Mouse (Mus musculus) kidney, embryonic 16.5 days (tissue): ENCODE results near the gene Ankrd22. TPM values are rescaled to one million over a fixed set of nuclear protein-coding genes. Genes with fewer than 3 reads are reported as not detected.

Experiments used
- ATAC-seq: fragments of 200-750 bp; cut with Nextera tagmentation; 2 replicates; pipeline ENCODE4 v1.8.0; 2017; ENCODE audit warnings: moderate TSS enrichment; ENCODE audit not compliant: low FRiP score, low TSS enrichment
- H3K27ac ChIP-seq: fragments of 300-500 bp; sonication (generic); 2 replicates; pipeline ENCODE4 v1.5.1; 2014; ENCODE audit warnings: low read length
- H3K27me3 ChIP-seq: fragments of 300-500 bp; sonication (generic); 2 replicates; pipeline ENCODE4 v1.6.1; 2014; ENCODE audit warnings: low read length, control low read depth, mixed read lengths; ENCODE audit not compliant: insufficient read depth
- H3K36me3 ChIP-seq: fragments of 300-500 bp; sonication (generic); 2 replicates; pipeline ENCODE4 v1.6.1; 2014; ENCODE audit warnings: low read length, control low read depth, mixed read lengths; ENCODE audit not compliant: insufficient read depth
- H3K4me1 ChIP-seq: fragments of 300-500 bp; sonication (generic); 2 replicates; pipeline ENCODE4 v1.6.1; 2014; ENCODE audit warnings: low read length, control low read depth, mixed read lengths; ENCODE audit not compliant: insufficient read depth
- H3K4me2 ChIP-seq: fragments of 300-500 bp; sonication (generic); replicated peaks from 2 replicates; pipeline ENCODE4 v1.6.1; 2014; ENCODE audit warnings: low read depth, low read length
- H3K4me3 ChIP-seq: fragments of 300-500 bp; sonication (generic); 2 replicates; pipeline ENCODE4 v1.5.1; 2014; ENCODE audit warnings: mild to moderate bottlenecking, low read length
- H3K9ac ChIP-seq: fragments of 300-500 bp; sonication (generic); replicated peaks from 2 replicates; pipeline ENCODE4 v1.6.1; 2014; ENCODE audit warnings: low read length
- H3K9me3 ChIP-seq: fragments of 300-500 bp; sonication (generic); 2 replicates; pipeline ENCODE4 v1.6.1; 2016; ENCODE audit warnings: low read length, control low read depth
- WGBS: fragments of 180-500 bp; shearing (Covaris S2); extraction: QIAGEN DNeasy Blood & Tissue Kit; methylation state at CpG from one replicate; pipeline ENCODE4 v1.1.7; 2014; 5-methylcytosine and 5-hydroxymethylcytosine counted together
- polyA plus RNA-seq: library from polyadenylated mRNA; unstranded; fragments of >200 nt; fragmentation: Nextera tagmentation; extraction: Ambion mirVana; gene quantifications from 2 replicates; pipeline ENCODE4 v1.2.1, GENCODE M21; 2015

The Ankrd22 gene
- polyA plus RNA-seq, 1 experiment from 2014 or later = 0.06 TPM

- Histone ChIP-seq H3K27me3 (no peaks in the 10 kb centered on the region), H3K9me3 (no peaks in the 10 kb centered on the region), H3K4me1 (peaks cover 5% of the 10 kb centered on the region; the same call in 1 of the 2 replicates), H3K9ac (no peak overlapping the region), H3K4me3 (no peak overlapping the region), H3K4me2 (no peak overlapping the region), H3K36me3 (no peaks in the 10 kb centered on the region), H3K27ac (no peak overlapping the region)
- ATAC-seq = no peak
- WGBS = 85% methylated on average over 2 of the region's 2 CpGs
Measured at GRCm38 (mm10) chr19:34202668-34203067, 36.8 kb upstream of the Ankrd22 start.

- WGBS = 66% methylated on average over 2 of the region's 2 CpGs
Measured at GRCm38 (mm10) chr19:34199488-34199887, 33.6 kb upstream of the Ankrd22 start.

GRCm38 (mm10) chr19:34198901-34199300 lies 33.0 kb upstream of the Ankrd22 start:
- ATAC-seq = no peak
- Histone ChIP-seq H3K27me3 (no peaks in the 10 kb centered on the region), H3K4me1 (peaks cover 5% of the 10 kb centered on the region; the same call in 1 of the 2 replicates), H3K9ac (no peak overlapping the region), H3K4me2 (no peak overlapping the region), H3K27ac (no peak overlapping the region), H3K36me3 (no peaks in the 10 kb centered on the region), H3K9me3 (no peaks in the 10 kb centered on the region), H3K4me3 (no peak overlapping the region)
- WGBS = 83% methylated on average over 4 of the region's 4 CpGs

More at GRCm38 (mm10) chr19:34199488-34199887, 33.6 kb upstream of the Ankrd22 start:
- no peak for ATAC-seq
- no peak overlapping the region for H3K4me2 ChIP-seq
- no peaks in the 10 kb centered on the region for H3K36me3 ChIP-seq
- no peak overlapping the region for H3K9ac ChIP-seq
- H3K9me3 ChIP-seq = no peaks in the 10 kb centered on the region
- no peak overlapping the region for H3K27ac ChIP-seq
- H3K4me3 ChIP-seq = no peak overlapping the region
- H3K27me3 ChIP-seq = no peaks in the 10 kb centered on the region
- H3K4me1 ChIP-seq = peaks cover 5% of the 10 kb centered on the region; the same call in 1 of the 2 replicates

- H3K36me3 ChIP-seq = no peaks in the 10 kb centered on the region
- H3K4me1 ChIP-seq = peaks cover 5% of the 10 kb centered on the region; the same call in 1 of the 2 replicates
- H3K9me3 ChIP-seq = no peaks in the 10 kb centered on the region
- peak; percentile 51; the same call in 1 of the 2 replicates for ATAC-seq
- no peak overlapping the region for H3K9ac ChIP-seq
- H3K4me2 ChIP-seq = no peak overlapping the region
- no peak overlapping the region for H3K27ac ChIP-seq
- 73% methylated on average over 1 of the region's 1 CpGs for WGBS
- H3K27me3 ChIP-seq = no peaks in the 10 kb centered on the region
- H3K4me3 ChIP-seq = no peak overlapping the region
Measured at GRCm38 (mm10) chr19:34198066-34198465, 32.2 kb upstream of the Ankrd22 start.

- ATAC-seq = no peak
- no peak overlapping the region for H3K4me3 ChIP-seq
- H3K36me3 ChIP-seq = no peaks in the 10 kb centered on the region
- 79% methylated on average over 2 of the region's 2 CpGs for WGBS
- H3K27me3 ChIP-seq = no peaks in the 10 kb centered on the region
- H3K9me3 ChIP-seq = no peaks in the 10 kb centered on the region
- H3K9ac ChIP-seq = no peak overlapping the region
- H3K27ac ChIP-seq = no peak overlapping the region
- no peak overlapping the region for H3K4me2 ChIP-seq
- peaks cover 8% of the 10 kb centered on the region for H3K4me1 ChIP-seq
Measured at GRCm38 (mm10) chr19:34195031-34195430, 29.2 kb upstream of the Ankrd22 start.

- Histone ChIP-seq H3K9ac (no peak overlapping the region), H3K36me3 (no peaks in the 10 kb centered on the region), H3K27ac (no peak overlapping the region), H3K9me3 (no peaks in the 10 kb centered on the region), H3K4me2 (no peak overlapping the region), H3K27me3 (no peaks in the 10 kb centered on the region), H3K4me1 (peaks cover 8% of the 10 kb centered on the region), H3K4me3 (no peak overlapping the region)
- WGBS = 98% methylated on average over 6 of the region's 6 CpGs
- no peak for ATAC-seq
Measured at GRCm38 (mm10) chr19:34194132-34194745, 28.4 kb upstream of the Ankrd22 start.

GRCm38 (mm10) chr19:34193683-34194082 lies 27.8 kb upstream of the Ankrd22 start:
- WGBS = 68% methylated on average over 9 of the region's 9 CpGs
- ATAC-seq = no peak
- no peaks in the 10 kb centered on the region for H3K27me3 ChIP-seq
- H3K4me2 ChIP-seq = peak overlapping the region; percentile 99
- peaks cover 8% of the 10 kb centered on the region for H3K4me1 ChIP-seq
- no peaks in the 10 kb centered on the region for H3K9me3 ChIP-seq
- no peak overlapping the region for H3K9ac ChIP-seq
- no peaks in the 10 kb centered on the region for H3K36me3 ChIP-seq
- peak overlapping the region; percentile 75 for H3K4me3 ChIP-seq
- H3K27ac ChIP-seq = no peak overlapping the region

GRCm38 (mm10) chr19:34193149-34193548 lies 27.3 kb upstream of the Ankrd22 start:
- ATAC-seq = peak; percentile 50; the same call in 1 of the 2 replicates
- H3K27me3 ChIP-seq = no peaks in the 10 kb centered on the region
- H3K4me3 ChIP-seq = peak overlapping the region; percentile 75
- no peaks in the 10 kb centered on the region for H3K9me3 ChIP-seq
- no peak overlapping the region for H3K27ac ChIP-seq
- no peaks in the 10 kb centered on the region for H3K36me3 ChIP-seq
- H3K9ac ChIP-seq = peak overlapping the region; percentile 76
- WGBS = 8% methylated on average over 9 of the region's 9 CpGs
- peaks cover 5% of the 10 kb centered on the region for H3K4me1 ChIP-seq
- peak overlapping the region; percentile 99 for H3K4me2 ChIP-seq

- Histone ChIP-seq H3K4me1 (peaks cover 3% of the 10 kb centered on the region; the same call in 1 of the 2 replicates), H3K4me3 (peak within 1 kb of the TSS; percentile 75), H3K9me3 (no peaks in the 10 kb centered on the region), H3K36me3 (no peaks in the 10 kb centered on the region), H3K9ac (peak within 1 kb of the TSS; percentile 76), H3K27ac (0 out of 2 replicates have a peak within 1 kb of the TSS, but pooled peaks have one; percentile 1), H3K27me3 (no peaks in the 10 kb centered on the region), H3K4me2 (peak within 1 kb of the TSS; percentile 99)
- ATAC-seq = peak; percentile 88
- WGBS = under 1% methylated on average over 58 of the region's 62 CpGs
Measured at GRCm38 (mm10) chr19:34192008-34192963, 26.4 kb upstream of the Ankrd22 start, which contains the start of gene Stambpl1. Gene Stambpl1, plus strand, starts transcription at chr19:34192229.
